Mouse (Mus musculus): Measurements from ENCODE around the gene Sft2d2.

- TF ChIP-seq CTCF (IDR thresholded peaks at IDR 0.05; ENCODE audit: low read depth, low read length) = no peak
- no peak for TF ChIP-seq POLR2A (IDR thresholded peaks at IDR 0.05; ENCODE audit: borderline replicate concordance, low read depth, low read length)
These were observed 24.1 kb downstream of the Sft2d2 start for GRCm38 (mm10) chr1:165170157-165170556.

All from bone marrow macrophage, adult 2 months (primary cell).